Mouse (Mus musculus): ENCODE results near the gene Gm45808.

DNA sequence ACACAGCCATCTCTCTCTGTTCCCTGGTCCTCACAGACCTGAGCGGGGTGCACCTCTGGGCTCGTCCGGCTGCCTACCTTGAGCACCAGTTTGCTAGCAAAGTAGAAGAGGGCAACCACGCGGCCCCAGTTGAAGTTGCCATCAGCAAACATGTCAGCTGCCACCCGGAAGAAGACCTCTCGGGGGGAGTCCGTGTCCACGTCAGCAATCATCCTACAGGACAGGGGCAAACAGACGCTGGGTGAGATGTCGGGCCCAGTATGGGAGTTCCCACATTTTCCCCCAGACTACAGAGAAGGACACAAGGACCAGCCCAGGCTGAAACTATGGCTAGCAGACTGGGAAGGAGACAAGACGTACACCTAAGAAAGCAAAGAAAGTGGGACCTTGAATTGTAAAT, 21.5 kb downstream of the Gm45808 start:
- TF ChIP-seq CTCF (IDR thresholded peaks at IDR 0.05; ENCODE audit: control insufficient read depth, insufficient read depth, insufficient read length) = no peak
- TF ChIP-seq MAX (IDR thresholded peaks at IDR 0.05) = no peak
- TF ChIP-seq USF1 (IDR thresholded peaks at IDR 0.05; ENCODE audit: low read depth) = no peak
